Mouse (Mus musculus): ENCODE data around the gene Oit3.

DNA sequence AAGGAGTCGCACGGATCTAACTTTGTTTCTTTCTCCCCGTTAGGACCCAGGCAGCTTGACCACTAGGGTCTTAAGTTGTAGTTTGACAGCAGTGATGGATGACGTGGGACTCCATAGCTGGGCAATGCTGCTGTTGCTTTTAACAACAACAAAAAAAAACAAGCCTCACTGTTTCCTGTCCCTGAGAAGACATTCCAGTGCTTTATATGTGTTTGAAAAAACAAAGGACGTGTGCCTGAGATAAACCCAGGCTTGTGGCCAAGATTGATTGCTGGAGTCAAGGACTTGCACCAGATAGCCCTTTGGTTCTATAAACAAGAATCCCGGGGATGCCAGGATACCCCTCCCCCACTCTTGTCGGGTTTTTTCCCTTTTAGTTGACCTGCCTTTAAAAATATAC is 1.6 kb upstream of the Oit3 start:
- TF ChIP-seq HCFC1 (IDR thresholded peaks at IDR 0.05; ENCODE audit: borderline replicate concordance, insufficient read depth, low read length) (no peak), CHD2 (IDR thresholded peaks at IDR 0.05; ENCODE audit: low read depth, low read length) (no peak), ZC3H11A (IDR thresholded peaks at IDR 0.05; ENCODE audit: borderline replicate concordance, low read depth, low read length) (no peak), MAFK (IDR thresholded peaks at IDR 0.05; ENCODE audit: insufficient read depth, low read depth, low read length) (no peak), ZNF384 (IDR thresholded peaks at IDR 0.05; ENCODE audit: low read depth, low read length) (no peak)
